Mouse (Mus musculus) limb, embryonic 13.5 days (tissue): ENCODE measurements around the gene Adgrf5. TPM values are rescaled to one million over a fixed set of nuclear protein-coding genes. Genes with fewer than 3 reads are reported as not detected.

Source experiments
- ATAC-seq: fragments of 200-750 bp; cut with Nextera tagmentation; 2 replicates; pipeline ENCODE4 v1.8.0; 2017; ENCODE audit warnings: low read depth, moderate number of reproducible peaks, moderate TSS enrichment; ENCODE audit not compliant: low FRiP score
- H3K27ac ChIP-seq: fragments of 300-500 bp; sonication (generic); 2 replicates; pipeline ENCODE4 v1.5.1; 2015; ENCODE audit warnings: inconsistent platforms, mild to moderate bottlenecking, moderate library complexity
- H3K27me3 ChIP-seq: fragments of 300-500 bp; sonication (generic); 2 replicates; pipeline ENCODE4 v1.6.1; 2015; ENCODE audit warnings: mild to moderate bottlenecking, inconsistent platforms
- H3K36me3 ChIP-seq: fragments of 300-500 bp; sonication (generic); 2 replicates; pipeline ENCODE4 v1.6.1; 2015; ENCODE audit warnings: inconsistent platforms, mild to moderate bottlenecking, moderate library complexity
- H3K4me1 ChIP-seq: fragments of 300-500 bp; sonication (generic); 2 replicates; pipeline ENCODE4 v1.6.1; 2015; ENCODE audit warnings: inconsistent platforms
- H3K4me2 ChIP-seq: fragments of 300-500 bp; sonication (generic); replicated peaks from 2 replicates; pipeline ENCODE4 v1.6.1; 2015; ENCODE audit warnings: inconsistent platforms, mild to moderate bottlenecking, moderate library complexity
- H3K4me3 ChIP-seq: fragments of 300-500 bp; sonication (generic); 2 replicates; pipeline ENCODE4 v1.5.1; 2015; ENCODE audit warnings: moderate library complexity, mild to moderate bottlenecking, inconsistent platforms
- H3K9ac ChIP-seq: fragments of 300-500 bp; sonication (generic); 2 replicates; pipeline ENCODE4 v1.6.1; 2015; ENCODE audit warnings: mild to moderate bottlenecking, inconsistent platforms
- H3K9me3 ChIP-seq: fragments of 300-500 bp; sonication (generic); 2 replicates; pipeline ENCODE4 v1.6.1; 2016; ENCODE audit warnings: inconsistent platforms
- WGBS: fragments of 180-500 bp; shearing (Covaris S2); methylation state at CpG from one replicate; pipeline ENCODE4 v1.1.7; 2015; 5-methylcytosine and 5-hydroxymethylcytosine counted together
- polyA plus RNA-seq: library from polyadenylated mRNA; unstranded; fragments of >200 nt; fragmentation: Nextera tagmentation; extraction: Ambion mirVana; gene quantifications from 2 replicates; pipeline ENCODE4 v1.2.1, GENCODE M21; 2015

Adgrf5 gene
- polyA plus RNA-seq, 1 experiment from 2014 or later, result 11.6 TPM

DNA sequence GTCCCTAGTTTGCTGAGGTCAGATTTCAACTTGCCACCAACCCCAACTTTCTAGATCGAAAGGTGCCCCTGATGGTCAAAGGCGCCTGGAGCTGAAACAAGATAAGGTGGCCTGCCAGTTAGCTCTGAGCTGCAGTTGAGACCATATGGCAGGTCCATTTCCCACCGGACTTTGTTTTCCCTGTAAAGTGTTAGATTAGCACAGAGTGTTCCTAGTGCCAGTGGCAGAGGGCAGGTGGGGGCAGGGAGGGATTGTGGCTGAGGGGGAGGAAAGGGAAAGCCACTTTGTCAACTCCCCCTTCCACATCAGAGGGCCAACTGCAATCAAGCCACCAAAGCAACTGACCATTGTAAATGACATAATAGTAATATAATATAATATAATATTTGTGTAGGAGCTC, 26.9 kb downstream of the Adgrf5 start:
- Histone ChIP-seq H3K9me3 (no peaks in the 10 kb centered on the region), H3K27me3 (no peaks in the 10 kb centered on the region), H3K36me3 (no peaks in the 10 kb centered on the region), H3K27ac (no peak overlapping the region), H3K9ac (no peak overlapping the region), H3K4me3 (no peak overlapping the region), H3K4me2 (no peak overlapping the region), H3K4me1 (no peaks in the 10 kb centered on the region)
- WGBS, result 53% methylated on average over 3 of the region's 3 CpGs
- no peak for ATAC-seq

DNA sequence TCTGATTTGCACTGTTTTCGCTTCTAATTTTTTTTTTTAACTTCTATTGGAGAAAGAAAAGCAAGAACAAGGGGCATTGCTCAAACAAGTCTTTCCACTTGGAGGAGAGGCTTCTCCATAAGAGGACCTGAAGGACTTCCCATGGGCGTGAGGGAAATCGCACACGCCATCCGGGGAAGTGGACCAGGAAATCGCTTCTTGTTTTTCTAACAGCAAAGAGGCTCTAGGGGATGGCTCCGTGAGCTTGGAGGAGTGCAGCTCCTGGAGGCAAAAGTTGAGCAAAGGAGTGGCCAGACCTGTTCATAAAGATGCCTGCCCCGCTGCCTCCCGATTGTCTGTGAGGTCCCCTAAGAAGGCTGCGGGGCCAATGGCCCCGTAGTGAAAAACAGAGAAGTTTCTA, 29.0 kb downstream of the Adgrf5 start:
- H3K36me3 ChIP-seq, result no peaks in the 10 kb centered on the region
- no peak for ATAC-seq
- H3K9ac ChIP-seq, result no peak overlapping the region
- no peak overlapping the region for H3K27ac ChIP-seq
- no peak overlapping the region for H3K4me3 ChIP-seq
- no peak overlapping the region for H3K4me2 ChIP-seq
- 79% methylated on average over 11 of the region's 11 CpGs for WGBS
- no peaks in the 10 kb centered on the region for H3K27me3 ChIP-seq
- no peaks in the 10 kb centered on the region for H3K9me3 ChIP-seq
- no peaks in the 10 kb centered on the region for H3K4me1 ChIP-seq

DNA sequence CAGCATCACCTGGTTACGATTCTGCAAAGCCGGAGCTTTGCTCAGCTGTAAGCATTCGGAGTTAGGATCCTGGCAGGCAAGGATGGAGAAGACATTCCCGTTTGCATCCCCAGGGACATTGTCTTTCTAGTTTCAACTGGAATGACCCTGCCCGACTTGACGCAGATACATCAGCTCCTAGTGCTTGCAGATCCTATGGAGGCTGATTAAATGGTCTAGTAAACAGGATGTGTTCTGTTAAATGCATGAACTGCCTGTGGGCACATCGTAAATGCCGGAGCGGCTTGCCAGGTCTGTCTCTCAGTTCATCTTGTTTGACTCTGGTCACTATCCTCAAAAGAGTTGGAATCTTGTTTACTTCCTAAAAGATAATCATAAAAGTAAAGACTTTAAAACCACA, 31.9 kb downstream of the Adgrf5 start:
- no peak overlapping the region for H3K4me3 ChIP-seq
- no peak overlapping the region for H3K27ac ChIP-seq
- WGBS, result 23% methylated on average over 9 of the region's 9 CpGs
- no peaks in the 10 kb centered on the region for H3K27me3 ChIP-seq
- H3K4me1 ChIP-seq, result no peaks in the 10 kb centered on the region
- no peaks in the 10 kb centered on the region for H3K9me3 ChIP-seq
- H3K4me2 ChIP-seq, result 0 out of 2 replicates have a peak overlapping the region, but pooled peaks have one; percentile 0
- ATAC-seq, result no peak
- no peak overlapping the region for H3K9ac ChIP-seq
- no peaks in the 10 kb centered on the region for H3K36me3 ChIP-seq

DNA sequence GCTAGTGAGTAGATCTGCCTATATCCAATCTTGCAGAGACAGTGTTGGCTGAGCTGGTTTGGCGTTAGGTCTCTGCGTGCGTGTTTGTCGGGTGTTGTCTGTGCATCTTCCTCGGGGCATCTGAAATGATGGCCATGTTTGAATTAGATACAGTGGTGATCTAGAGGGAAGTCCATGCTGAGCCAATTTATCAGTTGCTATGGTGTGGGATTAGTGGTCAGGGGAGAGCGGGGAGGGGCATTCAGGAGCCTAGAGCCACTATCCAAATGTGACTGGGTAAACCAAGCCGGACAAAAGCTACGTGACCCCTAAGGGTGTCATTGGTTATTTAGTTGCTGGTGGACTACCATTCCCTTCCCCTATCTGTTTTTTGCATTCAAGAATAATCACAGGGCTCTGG, 33.4 kb downstream of the Adgrf5 start:
- Histone ChIP-seq H3K4me1 (no peaks in the 10 kb centered on the region), H3K36me3 (no peaks in the 10 kb centered on the region), H3K9me3 (no peaks in the 10 kb centered on the region), H3K27ac (no peak overlapping the region), H3K4me3 (no peak overlapping the region), H3K9ac (no peak overlapping the region), H3K4me2 (no peak overlapping the region), H3K27me3 (no peaks in the 10 kb centered on the region)
- ATAC-seq, result no peak
- WGBS, result 91% methylated on average over 8 of the region's 8 CpGs

DNA sequence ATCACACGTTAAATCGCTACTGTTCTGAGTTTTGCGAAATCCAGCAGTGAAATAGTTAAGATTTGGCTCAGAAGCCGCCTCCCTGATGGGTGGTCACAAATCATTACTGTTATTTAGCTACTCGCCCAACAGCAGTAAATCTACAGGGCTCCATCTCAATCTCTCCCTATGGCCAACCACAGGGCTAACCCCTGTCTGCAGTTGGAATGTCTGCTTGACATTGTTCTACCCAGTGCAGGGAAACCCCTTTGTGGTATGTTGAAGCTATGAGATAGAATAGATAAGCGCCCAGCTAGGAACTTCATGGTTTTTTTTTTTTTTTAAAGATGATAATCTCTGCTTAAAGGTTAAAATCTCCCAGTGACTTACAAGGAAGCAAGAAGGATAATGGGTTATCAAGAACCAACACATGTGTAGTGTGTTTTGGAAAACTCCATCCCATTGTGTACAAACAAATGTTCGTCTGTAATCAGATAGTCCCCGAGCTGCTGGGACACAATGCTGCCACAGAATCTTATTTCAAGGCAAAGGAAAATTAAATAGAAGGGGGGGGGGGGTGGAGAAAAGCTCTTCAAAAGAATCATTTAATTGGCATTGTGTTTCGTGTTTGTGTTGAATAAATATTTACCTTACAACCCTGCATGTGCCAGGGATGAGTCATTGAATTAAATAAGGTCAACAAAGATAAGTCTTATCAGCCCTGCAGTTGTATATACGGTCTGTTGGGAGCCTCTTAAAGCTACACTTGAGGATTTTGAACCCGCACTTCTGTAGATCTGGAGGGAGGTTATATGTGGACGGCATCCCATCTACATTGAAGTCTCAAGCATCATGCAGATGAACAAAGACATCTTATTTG, 35.4 kb downstream of the Adgrf5 start:
- Histone ChIP-seq H3K4me2 (no peak overlapping the region), H3K27me3 (no peaks in the 10 kb centered on the region), H3K9ac (no peak overlapping the region), H3K27ac (no peak overlapping the region), H3K36me3 (no peaks in the 10 kb centered on the region), H3K9me3 (no peaks in the 10 kb centered on the region), H3K4me3 (no peak overlapping the region), H3K4me1 (no peaks in the 10 kb centered on the region)
- no peak for ATAC-seq
- 73% methylated on average over 12 of the region's 12 CpGs for WGBS

DNA sequence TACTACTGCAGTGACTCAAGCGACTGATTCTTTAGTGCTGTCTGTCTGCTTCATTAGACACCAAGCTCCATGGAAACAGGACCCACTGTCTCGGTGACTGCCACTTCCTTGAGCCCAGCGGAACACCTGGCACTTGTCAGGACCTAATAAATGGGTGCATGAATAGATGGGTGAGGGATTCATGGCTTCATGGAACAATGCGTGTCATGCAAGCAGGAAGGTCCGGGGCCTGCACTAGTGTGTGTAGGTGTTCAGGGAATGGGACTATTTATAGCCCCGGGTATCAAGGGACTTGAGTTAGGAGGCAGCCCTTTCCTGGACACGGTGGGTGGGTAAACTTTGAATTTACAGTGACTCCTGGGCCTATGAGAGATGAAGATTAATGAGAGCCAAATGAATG, 38.4 kb downstream of the Adgrf5 start:
- no peak overlapping the region for H3K4me2 ChIP-seq
- H3K9ac ChIP-seq, result no peak overlapping the region
- no peak overlapping the region for H3K27ac ChIP-seq
- no peaks in the 10 kb centered on the region for H3K9me3 ChIP-seq
- H3K4me1 ChIP-seq, result no peaks in the 10 kb centered on the region
- H3K36me3 ChIP-seq, result no peaks in the 10 kb centered on the region
- 71% methylated on average over 7 of the region's 7 CpGs for WGBS
- no peak overlapping the region for H3K4me3 ChIP-seq
- H3K27me3 ChIP-seq, result no peaks in the 10 kb centered on the region
- no peak for ATAC-seq

DNA sequence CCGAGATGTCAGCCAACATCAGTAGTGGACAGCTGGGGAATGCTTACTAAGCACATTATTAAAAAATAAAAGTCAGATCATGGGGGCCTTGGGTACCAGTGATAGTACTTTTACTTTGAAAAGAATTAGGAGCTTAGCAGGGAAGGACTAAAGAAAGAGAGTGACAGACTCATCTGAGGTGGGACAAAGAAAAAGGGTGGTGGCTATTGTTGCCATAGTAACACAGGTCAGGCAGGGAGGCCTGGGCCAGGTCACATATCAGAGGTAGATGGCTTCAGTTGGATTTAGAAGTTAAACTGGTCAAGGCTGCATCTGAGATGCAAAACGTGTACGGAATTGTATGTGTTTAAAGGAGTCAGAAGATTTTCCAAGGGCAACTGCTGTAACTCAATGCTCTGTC, 38.9 kb downstream of the Adgrf5 start:
- no peaks in the 10 kb centered on the region for H3K27me3 ChIP-seq
- H3K36me3 ChIP-seq, result no peaks in the 10 kb centered on the region
- H3K4me2 ChIP-seq, result no peak overlapping the region
- no peak overlapping the region for H3K9ac ChIP-seq
- WGBS, result 80% methylated on average over 3 of the region's 3 CpGs
- H3K4me3 ChIP-seq, result no peak overlapping the region
- no peaks in the 10 kb centered on the region for H3K4me1 ChIP-seq
- no peak overlapping the region for H3K27ac ChIP-seq
- H3K9me3 ChIP-seq, result no peaks in the 10 kb centered on the region
- no peak for ATAC-seq

DNA sequence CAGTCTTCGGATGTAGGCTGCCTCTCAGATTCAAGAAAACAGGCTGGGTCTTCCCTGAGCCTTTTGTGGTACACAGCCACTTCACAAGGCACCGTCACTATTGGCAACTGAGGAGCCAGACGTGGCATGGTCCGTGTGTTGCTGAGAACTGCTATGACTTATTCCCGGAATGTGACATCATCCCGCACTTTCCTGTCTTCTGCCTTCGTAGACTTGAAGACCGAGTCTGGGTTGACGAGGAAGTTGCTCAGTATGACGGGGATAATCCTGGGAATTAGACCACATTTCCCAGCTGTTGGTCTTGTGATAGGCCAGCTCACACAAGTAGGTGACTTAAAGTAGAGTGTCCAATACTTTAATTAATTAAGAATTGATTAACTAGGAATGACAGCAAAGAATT, 40.2 kb downstream of the Adgrf5 start:
- 83% methylated on average over 10 of the region's 10 CpGs for WGBS

DNA sequence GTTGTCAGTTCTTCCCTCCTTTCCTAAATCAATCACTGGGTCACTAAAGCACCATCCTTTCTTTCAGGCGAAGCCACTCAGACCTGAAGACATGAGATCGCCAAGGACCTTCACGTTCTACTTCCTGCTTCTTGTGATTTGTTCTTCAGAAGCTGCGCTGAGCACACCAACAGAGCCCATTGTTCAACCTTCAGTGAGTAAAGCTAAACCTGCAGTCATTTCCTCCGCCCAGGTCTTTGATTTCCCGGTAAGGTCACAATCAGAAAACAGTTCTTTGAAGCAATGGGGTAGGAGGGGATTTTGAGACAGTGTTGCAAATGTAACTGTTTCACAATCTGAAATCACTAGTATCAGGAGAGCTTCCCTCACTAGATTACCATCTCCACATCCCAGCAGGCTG, 43.6 kb downstream of the Adgrf5 start:
- Histone ChIP-seq H3K36me3 (no peaks in the 10 kb centered on the region), H3K9me3 (no peaks in the 10 kb centered on the region), H3K4me2 (no peak overlapping the region), H3K27ac (no peak overlapping the region), H3K4me3 (no peak overlapping the region), H3K9ac (no peak overlapping the region), H3K27me3 (no peaks in the 10 kb centered on the region), H3K4me1 (no peaks in the 10 kb centered on the region)
- no peak for ATAC-seq
- WGBS, result 78% methylated on average over 6 of the region's 6 CpGs

More for the DNA sequence above, 40.2 kb downstream of the Adgrf5 start:
- Histone ChIP-seq H3K4me3 (no peak overlapping the region), H3K36me3 (no peaks in the 10 kb centered on the region), H3K27ac (no peak overlapping the region), H3K4me2 (no peak overlapping the region), H3K4me1 (no peaks in the 10 kb centered on the region), H3K9ac (no peak overlapping the region), H3K27me3 (no peaks in the 10 kb centered on the region), H3K9me3 (no peaks in the 10 kb centered on the region)
- ATAC-seq, result no peak

DNA sequence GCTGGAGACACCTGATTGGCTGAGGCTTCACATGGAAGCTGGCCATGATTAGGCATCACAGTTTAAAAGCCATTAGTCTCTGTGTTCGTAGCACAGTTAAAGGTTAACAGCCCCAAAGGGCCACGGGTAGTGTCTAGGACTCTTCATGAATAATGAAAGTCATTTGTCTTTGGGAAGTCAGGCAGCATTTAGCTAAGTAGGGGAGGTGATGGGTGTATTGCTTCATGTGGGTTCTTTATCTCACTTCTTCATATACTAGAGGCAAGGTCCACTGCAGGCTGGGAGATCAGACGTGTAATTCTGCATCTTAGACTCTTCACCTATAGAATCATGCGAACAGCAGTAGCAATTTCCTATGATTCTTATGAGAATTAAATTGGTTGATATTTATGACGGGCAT, 44.2 kb downstream of the Adgrf5 start:
- H3K4me1 ChIP-seq, result no peaks in the 10 kb centered on the region
- H3K4me2 ChIP-seq, result no peak overlapping the region
- ATAC-seq, result no peak
- WGBS, result 61% methylated on average over 5 of the region's 5 CpGs
- no peaks in the 10 kb centered on the region for H3K36me3 ChIP-seq
- H3K27me3 ChIP-seq, result no peaks in the 10 kb centered on the region
- H3K4me3 ChIP-seq, result no peak overlapping the region
- no peak overlapping the region for H3K27ac ChIP-seq
- no peaks in the 10 kb centered on the region for H3K9me3 ChIP-seq
- H3K9ac ChIP-seq, result no peak overlapping the region

DNA sequence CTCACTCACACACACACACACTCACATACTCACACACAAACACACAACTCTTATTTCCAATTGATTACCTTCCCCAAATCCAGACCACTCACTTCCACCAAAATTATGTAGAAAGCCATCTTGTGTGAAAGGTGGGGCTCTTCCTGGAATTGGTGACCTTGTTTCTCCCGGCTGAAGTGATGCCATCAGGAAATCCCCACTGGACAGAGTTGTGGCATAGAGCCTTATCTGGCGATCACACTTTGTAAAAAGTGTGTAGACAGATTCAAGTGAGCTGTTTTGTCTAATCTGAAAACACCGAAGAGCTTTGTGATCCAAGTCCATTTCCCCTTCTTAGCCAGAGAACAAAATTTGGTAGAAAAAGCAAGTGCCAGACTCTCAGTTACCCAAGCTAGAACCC, 46.1 kb downstream of the Adgrf5 start:
- no peaks in the 10 kb centered on the region for H3K4me1 ChIP-seq
- H3K27me3 ChIP-seq, result no peaks in the 10 kb centered on the region
- H3K4me3 ChIP-seq, result no peak overlapping the region
- H3K36me3 ChIP-seq, result no peaks in the 10 kb centered on the region
- no peak overlapping the region for H3K9ac ChIP-seq
- no peak overlapping the region for H3K4me2 ChIP-seq
- WGBS, result 79% methylated on average over 3 of the region's 3 CpGs
- no peaks in the 10 kb centered on the region for H3K9me3 ChIP-seq
- H3K27ac ChIP-seq, result no peak overlapping the region
- ATAC-seq, result no peak

DNA sequence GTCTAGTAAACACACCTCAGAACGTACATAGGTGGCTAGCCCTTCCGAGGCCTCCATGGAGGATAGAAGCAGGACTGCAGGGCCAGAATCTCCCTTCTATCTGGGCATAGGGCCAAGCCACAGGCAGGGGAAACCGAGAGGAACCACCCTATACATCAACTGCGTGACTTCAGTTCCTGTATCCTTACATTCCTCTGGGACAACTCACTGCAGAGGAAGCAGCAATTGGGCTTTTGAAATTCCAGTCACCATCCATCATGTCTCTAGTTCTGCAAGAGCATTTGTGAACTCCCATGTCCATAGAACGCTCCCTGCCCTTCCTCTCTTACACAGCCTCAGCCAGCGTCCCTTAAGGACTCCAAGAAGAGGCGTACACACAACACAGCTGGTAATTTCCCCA, 47.3 kb downstream of the Adgrf5 start:
- WGBS, result 70% methylated on average over 7 of the region's 7 CpGs
- ATAC-seq, result no peak
- no peaks in the 10 kb centered on the region for H3K9me3 ChIP-seq
- no peak overlapping the region for H3K4me3 ChIP-seq
- H3K27ac ChIP-seq, result no peak overlapping the region
- no peak overlapping the region for H3K9ac ChIP-seq
- no peak overlapping the region for H3K4me2 ChIP-seq
- no peaks in the 10 kb centered on the region for H3K27me3 ChIP-seq
- H3K4me1 ChIP-seq, result no peaks in the 10 kb centered on the region
- H3K36me3 ChIP-seq, result no peaks in the 10 kb centered on the region

DNA sequence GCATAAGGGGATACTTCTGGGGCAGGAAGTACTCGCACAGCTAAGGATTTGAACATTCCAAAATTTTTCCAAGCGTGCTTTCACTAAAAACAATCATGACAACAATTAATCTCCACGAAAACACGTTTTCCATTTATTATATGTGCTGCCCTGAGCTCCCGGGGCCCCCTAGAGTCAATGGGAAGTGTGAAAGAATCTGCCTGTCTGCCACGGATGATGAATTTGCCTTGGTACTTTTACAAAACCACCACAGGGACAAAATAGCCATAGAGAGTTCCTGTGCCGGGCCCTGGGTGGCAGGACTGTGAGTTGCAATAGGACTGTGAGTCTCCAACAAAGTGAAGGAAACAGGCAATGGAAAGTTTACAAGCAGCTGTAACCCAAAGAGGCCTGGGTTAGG, 52.9 kb downstream of the Adgrf5 start:
- Histone ChIP-seq H3K36me3 (no peaks in the 10 kb centered on the region), H3K4me2 (no peak overlapping the region), H3K27ac (no peak overlapping the region), H3K4me1 (no peaks in the 10 kb centered on the region), H3K9ac (no peak overlapping the region), H3K9me3 (no peaks in the 10 kb centered on the region), H3K27me3 (no peaks in the 10 kb centered on the region), H3K4me3 (no peak overlapping the region)
- 76% methylated on average over 7 of the region's 7 CpGs for WGBS
- ATAC-seq, result no peak
